Mouse (Mus musculus) neural tube, embryonic 10.5 days (tissue): Measurements from ENCODE around the gene Emx1.

Source experiments
- DNase-seq: peaks from one replicate; pipeline ENCODE4 v3.0.0-alpha.2; 2017; ENCODE audit warnings: low spot score; ENCODE audit errors: extremely low spot score

The Emx1 gene

DNA sequence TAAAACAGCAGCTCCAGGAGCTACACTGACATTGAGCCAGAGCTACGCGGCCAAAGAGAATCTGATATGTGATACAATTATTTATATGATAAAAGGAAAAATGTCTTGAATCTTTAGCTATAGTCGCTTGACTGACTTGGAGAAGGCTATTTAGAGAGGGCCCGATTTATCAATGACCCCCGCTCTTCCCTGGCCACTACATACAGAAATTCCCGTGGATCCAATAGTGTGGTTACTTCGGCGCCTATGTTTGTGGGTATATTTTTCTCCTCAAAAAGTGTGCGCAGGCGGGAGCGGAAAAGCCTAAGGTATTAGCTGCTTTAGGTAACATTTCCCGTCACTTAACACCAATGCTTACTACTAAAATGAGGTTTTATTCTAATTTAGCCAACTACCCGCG, 2.1 kb downstream of the Emx1 start:
- DNase-seq = peak; percentile 55

DNA sequence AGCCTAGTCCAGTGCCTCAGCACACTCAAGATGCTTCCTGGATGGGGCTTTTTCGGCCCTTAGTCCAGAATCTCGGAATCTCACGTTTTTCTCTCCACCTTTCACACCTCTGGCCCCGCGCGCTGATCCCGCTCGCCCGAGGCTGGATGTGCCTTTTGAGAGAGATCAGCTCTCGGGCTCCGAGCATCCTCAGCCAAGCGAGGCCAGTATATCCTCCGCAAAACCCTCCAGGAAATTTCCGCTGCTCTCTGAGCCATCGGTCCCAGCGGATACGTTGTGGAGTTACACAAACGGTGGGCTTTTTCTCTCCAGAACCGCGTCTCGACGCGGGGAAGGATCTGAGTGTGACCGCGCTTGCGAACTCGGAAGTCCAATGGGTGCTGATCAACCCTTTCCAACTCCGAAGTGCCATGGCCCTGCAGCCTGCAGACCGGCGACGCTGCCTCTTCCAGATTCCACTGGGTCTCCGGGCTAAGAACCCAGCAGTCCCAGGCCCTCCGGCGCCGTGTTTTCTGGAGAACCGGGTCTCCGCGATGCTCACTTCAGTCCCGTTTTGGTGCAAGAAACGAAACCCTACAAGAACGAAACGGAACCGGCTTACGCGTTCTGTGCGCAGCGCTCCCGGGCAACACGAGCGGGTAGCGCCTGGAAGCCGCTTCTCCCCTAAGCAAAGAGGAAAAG, 2.8 kb downstream of the Emx1 start:
- peak; percentile 79 for DNase-seq

DNA sequence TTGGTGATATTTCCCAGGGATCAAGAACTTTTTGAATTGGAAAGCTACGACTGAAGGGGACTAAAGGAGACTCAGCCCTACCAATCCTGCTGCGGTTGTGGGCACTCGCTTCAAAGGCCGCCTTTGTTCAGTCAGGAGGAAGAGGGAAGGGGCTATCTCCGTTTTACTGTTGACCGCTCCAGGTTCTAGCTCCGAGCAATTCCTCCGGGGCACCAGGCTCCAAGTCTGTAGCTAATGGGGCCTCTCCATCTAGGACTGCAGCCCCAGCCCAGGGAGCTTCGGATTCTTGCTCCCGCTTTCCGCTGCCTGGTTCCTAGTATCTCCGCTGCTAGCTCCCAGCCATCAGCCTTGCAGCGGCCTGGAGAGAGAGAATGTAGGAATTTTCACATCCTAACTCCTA, 3.4 kb downstream of the Emx1 start:
- DNase-seq = peak; percentile 67

DNA sequence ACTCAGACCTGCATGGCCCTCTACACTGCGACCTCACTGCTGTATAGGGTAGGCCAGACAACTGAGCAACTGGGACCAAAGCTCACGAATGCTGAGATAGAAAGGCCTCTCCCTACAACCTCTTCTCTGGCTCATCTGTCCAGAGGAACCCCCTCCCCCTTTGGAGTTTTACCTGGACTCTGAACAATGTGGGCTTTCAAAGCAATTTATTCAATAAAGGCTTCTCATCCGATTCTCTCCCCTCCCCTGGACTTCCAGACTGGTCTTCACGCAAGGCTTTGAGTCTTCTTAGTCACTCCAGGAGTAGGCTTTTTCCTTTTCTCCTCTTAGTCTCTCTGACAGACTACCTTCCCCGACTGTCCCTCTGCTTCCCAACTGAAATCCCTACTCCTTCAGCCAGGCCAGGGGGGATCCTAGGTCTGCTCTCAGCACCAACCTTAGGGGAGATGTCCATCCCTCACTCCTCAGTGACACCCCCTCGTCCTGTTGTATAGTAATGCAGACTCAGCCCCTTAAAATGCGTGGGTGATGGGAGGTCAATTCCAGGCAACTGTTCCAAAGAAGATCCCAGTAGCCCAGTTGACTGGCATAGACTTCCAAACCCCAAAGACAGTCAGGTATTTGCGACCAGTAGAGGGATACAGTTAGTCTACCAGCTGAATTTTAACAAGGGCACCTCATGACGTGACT, 4.7 kb downstream of the Emx1 start:
- DNase-seq = peak; percentile 36

DNA sequence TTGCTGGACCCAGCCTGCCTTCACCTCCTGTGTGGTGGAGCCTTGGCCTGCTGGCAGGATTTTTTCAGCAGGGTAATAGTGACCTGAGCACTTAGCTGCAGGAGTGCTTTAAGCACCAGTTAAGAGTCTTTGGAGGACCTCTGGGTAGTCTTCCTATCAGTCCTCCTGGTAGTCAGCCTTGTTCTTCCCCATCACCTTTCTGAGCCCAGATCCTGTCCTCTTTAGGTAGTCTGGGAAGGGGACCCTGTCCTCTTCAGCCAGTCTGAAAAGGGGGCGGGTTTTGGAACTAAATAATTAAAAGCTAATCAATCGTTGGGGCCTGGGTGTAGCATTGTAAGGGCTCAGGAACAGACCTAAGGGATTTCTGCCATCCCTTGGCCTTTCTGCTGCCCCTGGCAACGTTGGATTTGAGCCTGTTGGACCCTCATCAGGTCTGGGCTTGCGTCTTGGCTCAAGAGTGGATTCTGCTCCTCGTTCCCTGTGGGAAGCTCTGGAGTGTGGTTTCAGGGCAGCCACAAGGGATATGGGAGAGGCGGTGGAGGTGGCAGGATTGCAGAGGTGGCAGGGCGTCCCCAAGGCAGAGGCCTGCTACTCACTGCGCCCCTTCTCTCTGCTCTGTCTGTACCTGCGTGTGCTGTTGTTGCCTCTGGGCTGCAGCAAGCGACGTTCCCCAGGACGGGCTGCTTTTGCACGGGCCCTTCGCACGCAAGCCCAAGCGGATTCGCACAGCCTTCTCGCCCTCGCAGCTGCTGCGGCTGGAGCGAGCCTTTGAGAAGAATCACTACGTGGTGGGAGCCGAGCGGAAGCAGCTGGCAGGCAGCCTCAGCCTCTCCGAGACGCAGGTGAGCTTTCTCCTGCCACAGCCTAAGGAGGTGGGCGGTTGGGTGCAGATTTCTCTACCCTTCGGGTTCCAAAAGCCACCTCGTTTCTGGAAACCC, 6.4 kb downstream of the Emx1 start:
- peak; percentile 38 for DNase-seq

DNA sequence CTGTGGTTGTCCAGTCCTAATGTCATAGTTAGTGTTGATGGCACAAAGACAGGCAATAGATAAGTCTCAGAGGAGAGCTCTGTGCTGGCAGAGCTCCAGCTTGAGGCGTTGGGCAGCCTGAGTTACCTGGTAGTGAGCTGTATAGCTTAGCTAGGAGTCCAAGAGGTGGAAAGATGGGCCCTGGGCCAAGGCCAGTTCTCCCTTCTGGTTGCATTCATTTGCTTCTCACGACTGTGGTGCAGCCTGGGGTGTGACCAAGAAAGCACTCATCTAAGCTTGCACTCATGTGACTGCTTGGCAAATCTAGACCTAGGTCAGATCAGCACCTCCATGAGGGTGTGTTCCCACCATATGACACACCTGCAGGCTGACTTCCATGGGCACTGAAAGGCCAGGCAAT, 10.7 kb downstream of the Emx1 start:
- DNase-seq = no peak

DNA sequence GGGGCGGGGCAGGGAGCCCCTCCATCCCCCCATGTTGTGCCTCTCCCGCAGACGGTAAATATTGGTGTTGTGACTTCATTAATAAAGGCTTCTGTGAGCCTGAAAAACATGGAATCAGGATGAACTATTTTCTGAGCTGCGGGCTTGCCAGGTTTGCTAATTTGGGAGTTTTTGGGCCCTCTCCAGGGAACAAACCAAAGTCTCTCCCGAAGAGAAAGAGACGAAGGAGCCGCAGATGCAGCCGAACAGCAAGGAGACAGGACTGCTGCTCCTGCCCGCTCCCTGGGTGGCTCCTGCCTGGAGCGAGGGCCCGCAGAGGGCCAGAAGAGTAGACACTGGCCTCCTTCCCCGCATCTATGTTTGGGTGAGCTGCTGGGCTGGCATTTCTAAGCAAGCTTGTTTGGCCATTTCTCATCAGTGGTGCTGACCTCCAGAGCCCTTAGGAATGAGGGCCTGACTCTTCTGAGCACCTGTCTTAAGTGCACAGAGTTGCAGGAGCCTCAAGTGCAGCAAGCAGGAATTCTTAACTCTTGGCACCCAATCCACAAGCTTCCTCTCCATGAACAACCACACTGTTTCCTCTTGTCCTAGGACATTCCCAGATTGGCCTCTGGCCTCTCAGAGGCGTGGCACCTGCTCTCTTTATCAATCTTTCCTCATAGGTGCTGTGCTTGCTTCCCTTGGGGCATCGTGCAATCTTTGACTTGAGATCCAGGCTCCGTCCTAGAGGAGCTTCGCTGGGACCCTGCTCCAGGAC, 19.1 kb downstream of the Emx1 start:
- no peak for DNase-seq

DNA sequence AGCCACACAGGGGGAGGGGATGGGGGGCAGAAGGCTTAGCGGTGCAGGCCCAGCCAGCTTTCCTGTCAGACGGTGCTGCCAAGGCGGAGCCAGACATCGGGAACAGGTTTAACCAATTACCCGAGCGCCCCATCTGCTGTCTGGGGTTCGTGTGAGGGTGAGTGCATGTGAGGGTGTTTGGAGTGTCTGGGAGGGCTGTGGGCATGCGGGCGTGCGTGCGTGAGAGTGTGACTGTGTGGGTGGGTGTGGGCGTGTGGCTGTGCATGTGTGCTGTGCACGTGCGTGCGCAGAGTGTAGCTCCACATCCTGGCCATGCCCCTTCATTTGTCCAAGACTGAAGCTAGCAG, 19.7 kb downstream of the Emx1 start:
- DNase-seq = no peak

DNA sequence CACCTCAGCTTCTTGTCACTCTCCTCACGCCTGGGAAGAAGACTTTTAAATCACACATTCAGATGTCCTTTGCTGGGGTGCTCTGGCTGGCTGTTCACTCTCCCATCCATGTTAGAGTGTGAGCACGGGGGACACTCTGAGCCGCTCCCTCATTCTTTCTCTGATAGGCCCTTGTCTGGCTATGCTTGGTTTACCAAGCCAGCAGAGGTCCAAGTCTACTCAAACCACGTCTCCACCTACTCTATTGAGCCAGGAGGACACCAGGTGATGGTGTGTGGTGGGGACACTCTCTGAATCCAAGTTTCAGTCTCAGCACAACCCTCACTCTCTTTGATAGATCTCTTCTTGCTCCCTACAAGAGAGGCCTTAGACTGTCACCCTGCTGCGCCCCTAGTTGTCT, 20.1 kb downstream of the Emx1 start:
- no peak for DNase-seq

DNA sequence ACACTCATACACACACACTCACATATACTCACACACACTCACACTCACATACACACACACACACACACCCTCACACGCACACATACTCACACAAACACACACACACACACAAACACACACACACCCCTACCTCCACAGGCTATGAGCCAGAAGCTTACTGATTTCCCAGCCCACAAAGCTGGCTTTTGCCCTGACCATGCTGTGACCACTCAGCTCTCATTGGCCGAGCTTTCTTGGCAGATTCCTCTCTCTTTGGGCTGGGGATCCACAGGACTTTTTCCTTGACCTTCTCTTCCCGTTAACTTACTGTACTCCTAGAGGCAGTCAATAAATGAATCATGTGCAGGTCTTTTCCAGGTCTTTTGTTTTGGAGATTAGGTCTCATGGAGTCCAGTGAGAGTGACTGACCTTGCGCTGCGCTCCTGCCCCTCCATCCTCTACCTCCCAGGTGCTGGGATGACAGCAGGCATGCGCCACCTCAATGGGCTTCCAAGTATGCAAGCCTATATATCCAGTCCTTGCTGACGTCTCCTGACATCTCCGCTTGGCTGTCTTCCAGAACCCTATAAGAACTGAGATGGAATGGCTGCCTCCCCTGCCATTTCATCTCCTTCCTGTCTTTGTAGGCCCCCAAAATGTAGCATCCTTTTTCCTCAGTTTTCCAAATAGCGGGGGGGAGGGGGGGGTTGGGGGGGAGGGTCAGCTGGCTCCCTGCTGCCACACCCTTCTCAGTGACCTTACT, 22.2 kb downstream of the Emx1 start:
- no peak for DNase-seq

DNA sequence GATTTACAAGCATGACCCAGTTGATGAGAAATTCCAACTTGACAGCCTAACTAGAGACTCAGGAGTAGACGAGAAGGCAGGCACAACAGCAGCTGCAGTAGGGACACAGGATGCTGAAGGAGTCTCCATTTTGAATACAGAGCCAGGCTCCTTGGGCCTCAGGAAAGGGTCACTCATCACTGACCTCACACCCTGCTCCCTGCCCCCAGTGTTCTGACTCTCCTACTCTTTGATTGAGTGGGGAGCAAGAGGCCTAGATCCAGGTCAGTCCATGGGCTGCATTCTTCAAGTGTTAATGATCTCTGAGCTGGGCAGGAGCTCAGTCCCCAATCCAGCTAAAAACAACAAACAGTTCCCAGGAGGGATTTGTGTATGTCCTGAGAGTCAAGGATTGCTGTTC, 23.4 kb downstream of the Emx1 start:
- no peak for DNase-seq

DNA sequence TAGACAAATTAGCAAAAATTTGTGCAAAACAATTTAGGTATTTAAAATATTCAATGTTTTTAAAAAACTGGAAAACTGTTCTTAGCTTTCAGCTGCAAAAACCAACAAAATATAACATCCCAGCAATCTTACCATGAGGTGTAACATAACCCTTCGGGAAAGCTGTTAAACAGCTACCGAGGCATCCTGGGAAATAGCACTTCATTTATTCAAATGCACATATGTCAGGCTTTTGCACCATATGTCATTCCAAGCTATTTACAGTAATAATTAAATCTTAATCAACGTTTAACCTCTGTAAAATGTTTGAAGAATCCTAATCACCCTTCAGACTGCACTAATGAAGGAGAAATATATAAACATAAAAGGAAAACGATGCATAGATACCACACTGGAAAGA, 31.0 kb downstream of the Emx1 start:
- DNase-seq = no peak

DNA sequence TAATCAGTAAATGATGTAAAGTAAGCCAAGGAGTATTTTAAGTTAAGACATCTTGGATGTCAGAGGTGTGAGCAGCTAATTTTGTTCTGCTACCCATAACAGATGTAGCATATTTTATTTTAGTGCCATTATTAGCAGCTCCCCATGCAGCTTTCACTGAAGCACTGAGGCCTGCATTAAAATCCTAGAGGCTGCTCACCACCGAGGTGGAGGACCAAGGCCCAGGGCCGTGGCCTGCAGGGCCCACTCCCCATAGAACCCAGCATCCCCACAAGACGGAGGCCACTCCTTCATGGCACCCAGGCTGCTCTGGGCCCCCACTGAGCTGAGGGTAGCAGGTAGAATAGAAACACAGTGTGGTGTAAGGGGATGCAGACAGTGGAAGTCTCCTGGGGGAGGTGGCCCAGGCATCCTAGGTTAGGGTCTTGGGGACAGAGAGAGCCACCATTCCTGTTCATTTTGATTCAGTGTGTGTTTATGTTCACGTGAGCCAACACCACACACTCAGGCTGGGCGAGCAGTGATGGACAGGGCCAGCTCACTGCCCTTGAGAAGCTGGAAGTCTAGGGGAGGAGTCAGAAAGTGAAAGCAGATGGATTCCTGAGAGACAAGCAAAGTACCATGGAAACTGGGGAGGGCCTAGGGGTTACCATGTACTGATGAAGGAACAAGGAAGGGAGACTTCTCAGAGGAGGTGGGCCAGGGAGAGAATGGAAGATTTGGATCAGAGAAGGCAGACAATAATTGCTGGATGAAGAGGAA, 31.6 kb downstream of the Emx1 start:
- DNase-seq = no peak

DNA sequence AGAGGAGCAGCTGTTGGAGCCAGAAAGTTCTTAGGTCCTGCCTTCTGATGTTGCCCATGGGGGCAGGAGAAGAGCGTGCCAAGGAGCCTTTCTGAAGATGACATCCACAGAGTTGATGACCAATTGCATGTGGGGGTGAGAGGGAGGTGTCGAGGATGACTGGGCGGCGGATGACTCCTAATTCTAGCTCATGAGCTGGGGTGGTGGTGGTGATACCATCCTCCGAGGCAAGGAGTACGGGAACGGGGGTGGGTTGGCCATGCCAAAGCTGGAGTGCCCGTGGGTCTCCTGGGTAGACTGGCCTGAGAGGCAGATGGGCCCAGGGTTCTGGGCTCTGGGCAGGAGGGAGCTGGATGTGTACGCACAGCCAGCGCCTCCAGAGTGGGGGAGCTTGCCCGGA, 32.5 kb downstream of the Emx1 start:
- DNase-seq = no peak

DNA sequence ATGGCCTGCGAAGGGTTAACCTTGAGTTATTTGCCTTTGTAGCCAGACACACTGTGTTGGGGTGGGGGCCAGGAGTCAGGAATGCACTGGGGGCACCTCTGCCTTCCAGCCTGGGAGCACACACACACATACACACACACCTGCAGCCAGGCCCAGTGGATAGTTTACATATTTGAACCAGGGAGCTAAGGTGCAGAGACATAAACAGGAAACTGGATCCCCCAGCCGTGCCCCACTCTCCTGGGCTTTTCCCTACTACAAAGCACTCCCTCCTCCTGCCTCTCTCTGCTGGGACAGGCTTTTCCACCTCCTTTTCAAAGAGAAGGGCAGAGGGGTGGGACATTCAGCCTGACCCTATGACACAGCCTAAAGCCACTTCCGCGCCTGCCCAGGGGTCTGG, 33.7 kb downstream of the Emx1 start:
- no peak for DNase-seq

DNA sequence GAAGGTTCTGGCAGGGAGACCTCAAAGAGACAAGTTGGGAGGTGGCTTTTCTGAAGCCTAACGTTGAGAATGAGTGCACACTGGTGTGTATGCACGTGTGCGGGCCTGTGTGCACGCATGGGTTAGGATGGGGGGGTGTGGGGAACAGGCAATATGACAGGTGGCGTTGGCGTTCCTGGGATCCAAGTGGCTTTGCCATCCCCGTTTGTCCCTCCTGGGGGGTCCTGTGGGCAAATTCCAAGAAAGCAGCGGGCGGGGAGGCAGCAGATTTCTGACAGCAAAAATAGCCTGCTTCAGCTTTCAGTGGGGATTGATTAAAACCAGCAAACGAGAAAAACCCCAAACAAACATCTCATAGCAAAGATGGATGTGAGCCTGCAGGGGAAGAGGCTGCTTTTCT, 35.3 kb downstream of the Emx1 start:
- DNase-seq = no peak

DNA sequence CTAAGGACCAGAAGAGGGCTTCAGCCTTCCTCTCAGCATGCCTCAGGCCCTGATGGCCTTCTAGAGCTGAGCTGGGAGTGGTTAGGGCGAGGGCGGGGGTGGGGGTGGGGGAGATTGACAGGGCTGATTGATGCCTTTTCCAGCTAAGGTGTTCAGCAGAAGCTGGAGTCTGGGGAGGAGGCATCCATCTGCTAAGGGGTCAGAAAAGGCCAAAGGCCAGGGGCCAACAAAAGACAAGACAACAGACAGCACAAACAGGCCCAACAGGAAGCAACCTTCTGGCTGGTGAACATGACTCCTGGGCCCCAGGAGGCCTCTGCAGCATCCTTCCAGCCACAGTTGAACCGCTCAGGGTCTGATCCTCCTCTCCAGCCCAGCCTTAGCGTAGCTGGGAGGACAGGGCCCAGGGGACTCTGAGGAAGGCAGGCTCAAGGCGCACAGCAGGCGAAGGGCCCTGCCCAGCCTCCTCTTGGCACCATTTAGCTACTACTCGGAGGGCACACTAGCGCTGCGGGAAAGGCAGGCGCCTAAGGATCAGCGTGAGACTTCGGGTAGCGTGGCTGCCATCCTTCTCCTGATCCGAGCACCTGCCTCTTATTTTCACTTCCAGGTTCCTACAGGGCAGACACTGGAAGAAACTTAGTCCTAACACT, 36.4 kb downstream of the Emx1 start:
- peak; percentile 41 for DNase-seq

DNA sequence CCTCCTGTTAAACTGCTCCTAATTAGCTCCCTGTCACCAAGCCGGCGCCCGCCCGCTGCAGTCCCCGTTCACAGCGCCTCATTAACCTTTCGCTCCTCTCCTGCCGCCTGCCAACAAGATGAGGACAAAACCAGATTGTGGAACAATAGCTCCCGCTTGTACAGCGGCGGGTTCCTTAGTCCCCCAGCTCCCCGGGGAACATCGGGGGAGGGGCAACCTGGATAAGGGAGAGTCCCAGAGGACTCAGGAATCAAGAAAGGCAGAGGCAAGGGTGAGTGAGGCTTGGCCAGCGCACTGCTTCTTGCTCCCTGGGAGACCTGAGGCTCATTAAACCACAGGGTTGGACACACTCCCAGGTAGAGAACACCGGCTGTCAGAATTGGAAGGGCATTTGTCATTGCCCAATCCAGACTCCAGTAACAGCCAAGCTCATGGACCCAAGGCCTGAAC, 37.2 kb downstream of the Emx1 start:
- no peak for DNase-seq

DNA sequence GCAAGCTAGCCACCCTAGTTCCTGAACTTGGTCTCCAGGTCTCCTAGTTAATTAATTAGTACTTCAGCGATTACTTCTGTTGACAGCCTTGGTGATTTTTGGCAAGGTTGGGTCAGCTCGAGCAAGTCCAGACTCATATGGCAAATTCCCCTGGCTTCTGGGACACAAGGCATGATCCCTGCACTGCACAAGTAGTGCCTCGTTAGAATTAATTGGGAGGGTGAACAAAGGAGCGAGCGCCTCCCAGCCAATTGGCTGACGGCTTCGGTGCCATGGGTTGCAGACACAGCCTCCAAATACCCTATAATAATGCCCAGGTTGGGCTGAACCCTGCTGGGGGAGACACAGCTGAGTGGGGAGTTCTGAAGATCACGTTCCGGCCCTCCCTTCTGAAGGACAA, 39.3 kb downstream of the Emx1 start:
- DNase-seq = no peak

DNA sequence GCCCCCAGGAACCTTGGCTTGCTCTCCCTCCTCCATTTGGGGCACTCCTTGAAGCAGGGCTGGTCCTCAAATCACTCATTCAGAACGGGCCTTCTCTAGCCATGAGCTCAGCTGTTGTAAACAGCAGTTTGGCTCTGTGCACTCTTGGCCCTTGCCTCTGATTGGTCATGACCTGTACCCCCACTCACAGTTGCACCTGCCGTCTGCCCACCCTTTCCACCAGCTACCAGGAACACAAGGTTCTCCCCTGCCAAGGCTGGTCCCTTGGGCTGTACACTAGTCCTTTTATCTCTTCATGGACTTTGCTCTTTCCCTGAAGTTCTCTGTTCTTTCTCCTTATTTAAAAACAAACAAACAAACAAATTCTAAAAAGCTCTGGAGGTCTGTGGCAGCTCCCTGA, 40.3 kb downstream of the Emx1 start:
- DNase-seq = no peak
